Mouse (Mus musculus) CH12F3 (cell line): Measurements from ENCODE around the gene Il1rapl1.

ENCODE experiments used
- in situ Hi-C: fragments of 300-500 bp; cut with MboI; formaldehyde crosslinking; loops from 2 replicates; pipeline ENCODE4 v1.14.3; 2020; ENCODE audit warnings: low sequenced_read_pairs

Il1rapl1 gene

GRCm38 (mm10) chrX:88115609-88116073 lies at the start of gene Il1rapl1:
Gene Il1rapl1 (minus strand): TSS chrX:88115645.
- in situ Hi-C loops = no loop called here

- in situ Hi-C loops = no loop called here
These were observed 42.6 kb upstream of the Il1rapl1 start for GRCm38 (mm10) chrX:88158037-88158436.

- in situ Hi-C loops = no loop called here
These were observed 10.2 kb upstream of the Il1rapl1 start for GRCm38 (mm10) chrX:88125612-88126011.

- in situ Hi-C loops = no loop called here
These were observed 4.6 kb upstream of the Il1rapl1 start for GRCm38 (mm10) chrX:88120070-88120469.

- in situ Hi-C loops = no loop called here
These were observed 2.4 kb upstream of the Il1rapl1 start for GRCm38 (mm10) chrX:88117858-88118257.

GRCm38 (mm10) chrX:88116326-88116725 lies 881 bp upstream of the Il1rapl1 start:
- in situ Hi-C loops = no loop called here

- in situ Hi-C loops = no loop called here
These were observed 1.9 kb downstream of the Il1rapl1 start for GRCm38 (mm10) chrX:88113561-88113960.

GRCm38 (mm10) chrX:88112254-88112653 lies 3.2 kb downstream of the Il1rapl1 start:
- in situ Hi-C loops = no loop called here

GRCm38 (mm10) chrX:88109733-88110132 lies 5.7 kb downstream of the Il1rapl1 start:
- in situ Hi-C loops = no loop called here

- in situ Hi-C loops = no loop called here
These were observed 21.4 kb downstream of the Il1rapl1 start for GRCm38 (mm10) chrX:88093936-88094569.

GRCm38 (mm10) chrX:88089873-88090272 lies 25.6 kb downstream of the Il1rapl1 start:
- in situ Hi-C loops = no loop called here

GRCm38 (mm10) chrX:88072741-88073419 lies 42.6 kb downstream of the Il1rapl1 start:
- in situ Hi-C loops = no loop called here

- in situ Hi-C loops = no loop called here
These were observed 45.1 kb downstream of the Il1rapl1 start for GRCm38 (mm10) chrX:88070368-88070767.

GRCm38 (mm10) chrX:88043556-88043955 lies 71.9 kb downstream of the Il1rapl1 start:
- in situ Hi-C loops = no loop called here

- in situ Hi-C loops = no loop called here
These were observed 76.5 kb downstream of the Il1rapl1 start for GRCm38 (mm10) chrX:88038984-88039383.

GRCm38 (mm10) chrX:87897172-87897571 lies 218.3 kb downstream of the Il1rapl1 start:
- in situ Hi-C loops = no loop called here

GRCm38 (mm10) chrX:87891916-87892315 lies 223.5 kb downstream of the Il1rapl1 start:
- in situ Hi-C loops = no loop called here

GRCm38 (mm10) chrX:87854107-87854506 lies 261.3 kb downstream of the Il1rapl1 start:
- in situ Hi-C loops = no loop called here

- in situ Hi-C loops = no loop called here
These were observed 301.6 kb downstream of the Il1rapl1 start for GRCm38 (mm10) chrX:87813884-87814283.

- in situ Hi-C loops = no loop called here
These were observed 307.7 kb downstream of the Il1rapl1 start for GRCm38 (mm10) chrX:87807717-87808116.

- in situ Hi-C loops = no loop called here
These were observed 322.4 kb downstream of the Il1rapl1 start for GRCm38 (mm10) chrX:87793011-87793410.

GRCm38 (mm10) chrX:87710589-87710988 lies 404.9 kb downstream of the Il1rapl1 start:
- in situ Hi-C loops = no loop called here
